ENCODE assay signal across 8 mouse cellular contexts in genomic region chr1:88134457-88135011, GRCm38 (mm10). TPM values are rescaled to one million over a fixed set of nuclear protein-coding genes. Genes with fewer than 3 reads are reported as not detected.
DNase-seq lines count a peak whose midpoint lies in the region; ATAC-seq lines count a peak whose summit lies in the region.
"Not testable (repeated sequence)": the region's sequence is repeated elsewhere in the genome, so short reads cannot be mapped to it uniquely, and the experiment has no call there.
"Had no signal": no experiment of that assay in that cellular context is flagged by ENCODE, and none has a peak within 500 bp of the region (broad histone marks: within the 10 kb centered on the region; RNA-seq: fewer than 3 reads in every experiment).

TSS of gene Ugt1a6a (plus strand) at chr1:88134809.

- not testable (repeated sequence) for H3K27me3 ChIP-seq in liver, embryonic 15.5 days

- not testable (repeated sequence) for H3K27ac ChIP-seq in liver, embryonic 15.5 days (replicated peaks)

- H3K4me1 ChIP-seq in liver, embryonic 15.5 days (replicated peaks), result peaks cover 18% of the 10 kb centered on the region; the same call in 1 of the 2 replicates

- not testable (repeated sequence) for H3K9ac ChIP-seq in liver, embryonic 15.5 days

- not testable (repeated sequence) for H3K36me3 ChIP-seq in liver, embryonic 15.5 days (replicated peaks)

- H3K4me2 ChIP-seq in liver, embryonic 15.5 days, result not testable (repeated sequence)

- not testable (repeated sequence) for H3K4me3 ChIP-seq in liver, embryonic 15.5 days (replicated peaks)

- ATAC-seq in liver, embryonic 15.5 days (ENCODE audit: insufficient read depth), result not testable (repeated sequence)
- ATAC-seq in megakaryocyte-erythroid progenitor cell, adult 5-6 weeks (replicated peaks; ENCODE audit: low FRiP score, low TSS enrichment, poor library complexity, severe bottlenecking), result peak; percentile 60

- 12% methylated on average over 5 of the region's 5 CpGs for WGBS in liver, embryonic 15.5 days (ENCODE audit: insufficient replicate concordance)

- H3K9me3 ChIP-seq in liver, embryonic 15.5 days (replicated peaks), result not testable (repeated sequence)

- DNase-seq in adrenal gland, adult 2 months, result peak; percentile 66
- DNase-seq in fibroblast of lung, adult 2 months (ENCODE audit: low read depth), result peak; percentile 68
- DNase-seq in heart, adult 8-10 months (ENCODE audit: low spot score), result peak; percentile 30
- DNase-seq in kidney, adult 18-20 months, result peak; percentile 42
- DNase-seq in ovary, postnatal 36 days (ENCODE audit: low spot score), result peak; percentile 33

RNA-seq across cellular contexts. Expression of gene Ugt1a6a, which starts in this region (rescaled TPM):
- total RNA-seq in adrenal gland, adult 2 months (2021), result 10 to 100 TPM; 10.5 to 17.9 TPM
- polyA plus RNA-seq in adrenal gland, adult 2 months (2012; rRNA removed), result 5.1 and 7.6 TPM in 2 replicates
- total RNA-seq in heart, adult 8-10 months (2022), result 1 to 10 TPM; 1.6 to 2.6 (median 2.4) TPM
- 15.4 and 19.2 TPM in 2 replicates for polyA plus RNA-seq in liver, embryonic 15.5 days (2015; fragmentation: Nextera tagmentation; extraction: Ambion mirVana)
- not detected in 2 replicates for total RNA-seq in megakaryocyte-erythroid progenitor cell, adult 5-6 weeks (2014; fragmentation: Nextera tagmentation)
- not detected in 2 replicates for total RNA-seq in megakaryocyte-erythroid progenitor cell, adult 5-6 weeks (2017)
- polyA plus RNA-seq: midbrain, embryonic 11.5 days had no signal

Comparison
In these comparisons a context has a peak if more than half of its experiments do, and no peak if none do; other contexts are left out.
1. Peak in ATAC-seq in megakaryocyte-erythroid progenitor cell, adult 5-6 weeks; RNA of the gene not detected or under 1 TPM.